Mouse (Mus musculus) midbrain, postnatal 0 days (tissue): ENCODE measurements around the gene Arhgef6. TPM values are rescaled to one million over a fixed set of nuclear protein-coding genes. Genes with fewer than 3 reads are reported as not detected.

ENCODE experiments used
- ATAC-seq: fragments of 200-750 bp; cut with Nextera tagmentation; 2 replicates; pipeline ENCODE4 v1.8.0; 2017; ENCODE audit warnings: moderate number of reproducible peaks, mild to moderate bottlenecking, moderate TSS enrichment, moderate library complexity; ENCODE audit not compliant: low FRiP score
- DNase-seq: peaks from one replicate; pipeline ENCODE4 v3.0.0-alpha.2; 2015; ENCODE audit warnings: low spot score
- H3K27ac ChIP-seq: fragments of 300-500 bp; sonication (generic); 2 replicates; pipeline ENCODE4 v1.5.1; 2014; ENCODE audit warnings: low read depth, mild to moderate bottlenecking, low read length, mixed read lengths
- H3K27me3 ChIP-seq: fragments of 300-500 bp; sonication (generic); 2 replicates; pipeline ENCODE4 v1.6.1; 2014; ENCODE audit warnings: low read length, control low read depth, mixed read lengths; ENCODE audit not compliant: insufficient read depth
- H3K36me3 ChIP-seq: fragments of 300-500 bp; sonication (generic); 2 replicates; pipeline ENCODE4 v1.6.1; 2014; ENCODE audit warnings: low read length, control low read depth, mixed read lengths; ENCODE audit not compliant: insufficient read depth
- H3K4me1 ChIP-seq: fragments of 300-500 bp; sonication (generic); 2 replicates; pipeline ENCODE4 v1.6.1; 2014; ENCODE audit warnings: mild to moderate bottlenecking, control low read depth, antibody characterized with exemption, low read length, mixed read lengths; ENCODE audit not compliant: insufficient read depth
- H3K4me2 ChIP-seq: fragments of 300-500 bp; sonication (generic); 2 replicates; pipeline ENCODE4 v1.6.1; 2014; ENCODE audit warnings: low read depth, mild to moderate bottlenecking, low read length, mixed read lengths; ENCODE audit not compliant: poor library complexity, severe bottlenecking
- H3K4me3 ChIP-seq: fragments of 300-500 bp; sonication (generic); 2 replicates; pipeline ENCODE4 v1.5.1; 2014; ENCODE audit warnings: low read depth, mild to moderate bottlenecking, low read length, moderate library complexity
- H3K9ac ChIP-seq: fragments of 300-500 bp; sonication (generic); replicated peaks from 2 replicates; pipeline ENCODE4 v1.6.1; 2014; ENCODE audit warnings: mild to moderate bottlenecking, low read length, moderate library complexity, mixed read lengths; ENCODE audit not compliant: poor library complexity, severe bottlenecking
- H3K9me3 ChIP-seq: fragments of 300-500 bp; sonication (generic); 2 replicates; pipeline ENCODE4 v1.6.1; 2016; ENCODE audit warnings: low read length, control low read depth
- CTCF ChIP-seq: IDR thresholded peaks from 2 replicates; pipeline ENCODE4 v1.5.1; 2016; ENCODE audit warnings: antibody characterized with exemption, mild to moderate bottlenecking
- WGBS: fragments of 180-500 bp; shearing (Covaris S2); extraction: QIAGEN DNeasy Blood & Tissue Kit; methylation state at CpG from one replicate; pipeline ENCODE4 v1.1.7; 2014; 5-methylcytosine and 5-hydroxymethylcytosine counted together
- polyA plus RNA-seq: library from polyadenylated mRNA; unstranded; fragments of >200 nt; fragmentation: Nextera tagmentation; extraction: Ambion mirVana; gene quantifications from 2 replicates; pipeline ENCODE4 v1.2.1, GENCODE M21; 2015
- total RNA-seq: library from RNA; depleted of rRNA; stranded (reverse); fragments of >200 nt; gene quantifications from 2 replicates; pipeline ENCODE4 v1.2.3, GENCODE M21; 2014; rRNA removed

Gene Arhgef6
- 8.9 and 11.6 TPM in 2 replicates for total RNA-seq
- polyA plus RNA-seq: 4.8 and 5.0 TPM in 2 replicates

- Histone ChIP-seq H3K4me3 (no peak within 1 kb of the TSS), H3K27ac (no peak within 1 kb of the TSS), H3K36me3 (no peaks in the 10 kb centered on the region), H3K27me3 (no peaks in the 10 kb centered on the region), H3K9me3 (no peaks in the 10 kb centered on the region), H3K9ac (no peak within 1 kb of the TSS), H3K4me1 (no peaks in the 10 kb centered on the region), H3K4me2 (no peak within 1 kb of the TSS)
- TF ChIP-seq CTCF: no peak
- ATAC-seq (no peak), DNase-seq (peak; percentile 9)
- 70% methylated on average over 18 of the region's 18 CpGs for whole genome bisulfite sequencing
These were observed at the start of gene Arhgef6 for GRCm38 (mm10) chrX:57338371-57339211. Gene Arhgef6 (minus strand): TSS chrX:57338729.

GRCm38 (mm10) chrX:57380915-57381314 lies 42.4 kb upstream of the Arhgef6 start:
- Histone ChIP-seq H3K36me3 (peaks cover 8% of the 10 kb centered on the region; the same call in 1 of the 2 replicates), H3K9me3 (no peaks in the 10 kb centered on the region), H3K27ac (no peak overlapping the region), H3K4me1 (no peaks in the 10 kb centered on the region), H3K27me3 (no peaks in the 10 kb centered on the region), H3K4me2 (no peak overlapping the region), H3K4me3 (no peak overlapping the region), H3K9ac (no peak overlapping the region)
- no peak for TF ChIP-seq CTCF
- 52% methylated on average over 5 of the region's 5 CpGs for WGBS
- ATAC-seq (no peak), DNase-seq (peak; percentile 30)

- H3K4me3 ChIP-seq: no peak overlapping the region
- ATAC-seq (no peak), DNase-seq (no peak)
- H3K36me3 ChIP-seq: peaks cover 5% of the 10 kb centered on the region; the same call in 1 of the 2 replicates
- TF ChIP-seq CTCF: no peak
- H3K4me2 ChIP-seq: no peak overlapping the region
- H3K27me3 ChIP-seq: no peaks in the 10 kb centered on the region
- H3K9me3 ChIP-seq: no peaks in the 10 kb centered on the region
- 93% methylated on average over 3 of the region's 3 CpGs for WGBS
- H3K4me1 ChIP-seq: no peaks in the 10 kb centered on the region
- H3K9ac ChIP-seq: no peak overlapping the region
- no peak overlapping the region for H3K27ac ChIP-seq
These were observed 40.0 kb upstream of the Arhgef6 start for GRCm38 (mm10) chrX:57378579-57378978.

GRCm38 (mm10) chrX:57377096-57377495 lies 38.6 kb upstream of the Arhgef6 start:
- Histone ChIP-seq H3K9me3 (no peaks in the 10 kb centered on the region), H3K27ac (no peak overlapping the region), H3K4me2 (no peak overlapping the region), H3K4me3 (no peak overlapping the region), H3K4me1 (no peaks in the 10 kb centered on the region), H3K9ac (no peak overlapping the region), H3K27me3 (no peaks in the 10 kb centered on the region), H3K36me3 (peaks cover 5% of the 10 kb centered on the region; the same call in 1 of the 2 replicates)
- 85% methylated on average over 3 of the region's 3 CpGs for WGBS
- ATAC-seq (no peak), DNase-seq (no peak)
- no peak for TF ChIP-seq CTCF

GRCm38 (mm10) chrX:57374029-57374428 lies 35.5 kb upstream of the Arhgef6 start:
- WGBS: 74% methylated on average over 2 of the region's 2 CpGs
- no peak for DNase-seq
- no peak for ATAC-seq
- H3K9me3 ChIP-seq: no peaks in the 10 kb centered on the region
- H3K36me3 ChIP-seq: peaks cover 5% of the 10 kb centered on the region; the same call in 1 of the 2 replicates
- no peaks in the 10 kb centered on the region for H3K4me1 ChIP-seq
- H3K4me2 ChIP-seq: no peak overlapping the region
- H3K4me3 ChIP-seq: no peak overlapping the region
- no peaks in the 10 kb centered on the region for H3K27me3 ChIP-seq
- H3K9ac ChIP-seq: no peak overlapping the region
- no peak overlapping the region for H3K27ac ChIP-seq
- no peak for TF ChIP-seq CTCF

GRCm38 (mm10) chrX:57373543-57373942 lies 35.0 kb upstream of the Arhgef6 start:
- Histone ChIP-seq H3K4me2 (no peak overlapping the region), H3K27me3 (no peaks in the 10 kb centered on the region), H3K9ac (no peak overlapping the region), H3K4me3 (no peak overlapping the region), H3K27ac (no peak overlapping the region), H3K36me3 (peaks cover 3% of the 10 kb centered on the region; the same call in 1 of the 2 replicates), H3K9me3 (no peaks in the 10 kb centered on the region), H3K4me1 (no peaks in the 10 kb centered on the region)
- no peak for ATAC-seq
- DNase-seq: no peak
- no peak for TF ChIP-seq CTCF
- 89% methylated on average over 2 of the region's 2 CpGs for WGBS
